Mouse (Mus musculus): ENCODE data around the gene Aff1. TPM values are rescaled to one million over a fixed set of nuclear protein-coding genes. Genes with fewer than 3 reads are reported as not detected.

Gene Aff1
- total RNA-seq, 2 experiments from 2014 or later: 6.7 to 12.0 TPM

Other genes starting within 250 kb of the Aff1 start
- gene Slc10a6, start 63.0 kb upstream of the Aff1 start, total RNA-seq (2021): under 1 TPM; 0.15 TPM
- not detected for gene 1700016H13Rik, start 36.4 kb upstream of the Aff1 start, total RNA-seq (2021)
- 10 to 100 TPM; 36.7 to 40.9 TPM for gene Klhl8, start 218.9 kb downstream of the Aff1 start, total RNA-seq (2021)

Measured in left cerebral cortex, postnatal 14 days (tissue).